Comparison of ENCODE assay signal across 8 mouse cellular contexts in genomic region chr2:134864985-134865645, GRCm38 (mm10).
DNase-seq lines count a peak whose midpoint lies in the region; ATAC-seq and TF ChIP-seq lines count a peak whose summit lies in the region.
"Had no signal": no experiment of that assay in that cellular context is flagged by ENCODE, and none has a peak within 500 bp of the region (broad histone marks: within the 10 kb centered on the region; RNA-seq: fewer than 3 reads in every experiment).

No protein-coding gene starts in this region.

- H3K27ac ChIP-seq in midbrain, postnatal 0 days (ENCODE audit: low read depth, low read length), result no peak overlapping the region
- H3K27ac ChIP-seq in midbrain, embryonic 16.5 days (ENCODE audit: low read length), result no peak overlapping the region
- H3K27ac ChIP-seq: liver, embryonic 14.5 days had no signal

- H3K4me2 ChIP-seq in midbrain, postnatal 0 days (ENCODE audit: low read depth, low read length, poor library complexity, severe bottlenecking), result no peak overlapping the region
- no peak overlapping the region for H3K4me2 ChIP-seq in midbrain, embryonic 16.5 days (ENCODE audit: low read length)

- no peaks in the 10 kb centered on the region for H3K9me3 ChIP-seq in midbrain, postnatal 0 days (ENCODE audit: low read length)
- H3K9me3 ChIP-seq in midbrain, embryonic 16.5 days (replicated peaks; ENCODE audit: control insufficient read depth, low read length, poor library complexity, severe bottlenecking), result no peaks in the 10 kb centered on the region

- DNase-seq in midbrain, postnatal 0 days (ENCODE audit: low spot score), result peak; percentile 31
- peak; percentile 67 for DNase-seq in cerebellum, adult 8-10 months
- DNase-seq in heart, postnatal 36 days, result peak; percentile 69 to 71
- DNase-seq in lung, postnatal 4 days, result peak; percentile 49 to 69
- no peak for DNase-seq in embryo, embryonic 11 days

- intact Hi-C loops in heart, postnatal 36 days (cut with DNase I), result loop anchor here (5.0 kb wide), 1 partner anchor 78 kb away; the partner anchor contains the start of gene Plcb1

- H3K4me3 ChIP-seq in midbrain, postnatal 0 days (ENCODE audit: low read depth, low read length), result no peak overlapping the region
- no peak overlapping the region for H3K4me3 ChIP-seq in midbrain, embryonic 16.5 days (ENCODE audit: low read depth, low read length)

- H3K9ac ChIP-seq in midbrain, postnatal 0 days (replicated peaks; ENCODE audit: low read length, poor library complexity, severe bottlenecking), result no peak overlapping the region
- no peak overlapping the region for H3K9ac ChIP-seq in midbrain, embryonic 16.5 days (ENCODE audit: low read depth, low read length)
- H3K9ac ChIP-seq: liver, embryonic 14.5 days had no signal

- no peaks in the 10 kb centered on the region for H3K27me3 ChIP-seq in midbrain, postnatal 0 days (ENCODE audit: insufficient read depth, low read length)
- H3K27me3 ChIP-seq in midbrain, embryonic 16.5 days (ENCODE audit: control insufficient read depth, insufficient read depth, low read depth, low read length), result no peaks in the 10 kb centered on the region

- no peak for TF ChIP-seq CTCF in midbrain, postnatal 0 days (IDR thresholded peaks at IDR 0.05)

- no peaks in the 10 kb centered on the region for H3K36me3 ChIP-seq in midbrain, postnatal 0 days (ENCODE audit: insufficient read depth, low read length)
- H3K36me3 ChIP-seq in midbrain, embryonic 16.5 days (ENCODE audit: control insufficient read depth, insufficient read depth, low read length), result no peaks in the 10 kb centered on the region

- ATAC-seq in midbrain, postnatal 0 days (ENCODE audit: low FRiP score), result no peak
- no peak for ATAC-seq in midbrain, embryonic 16.5 days
- no peak for ATAC-seq in erythroblast, adult 5-6 weeks (replicated peaks; ENCODE audit: low FRiP score, poor library complexity, severe bottlenecking)

- no peaks in the 10 kb centered on the region for H3K4me1 ChIP-seq in midbrain, postnatal 0 days (ENCODE audit: insufficient read depth, low read length)
- no peaks in the 10 kb centered on the region for H3K4me1 ChIP-seq in midbrain, embryonic 16.5 days (ENCODE audit: control insufficient read depth, insufficient read depth, low read length)

- 76% methylated on average over 7 of the region's 7 CpGs for WGBS in midbrain, postnatal 0 days
- 85% methylated on average over 7 of the region's 7 CpGs for whole genome bisulfite sequencing in midbrain, embryonic 16.5 days
